Mouse (Mus musculus): ENCODE results near the gene Rbm38. TPM values are rescaled to one million over a fixed set of nuclear protein-coding genes. Genes with fewer than 3 reads are reported as not detected.

Gene Rbm38
- polyA plus RNA-seq, 1 experiment from 2014 or later, result 169 TPM

- no peaks in the 10 kb centered on the region for H3K27me3 ChIP-seq (ENCODE audit: control insufficient read depth, insufficient read depth, low read length)
- peak overlapping the region; percentile 16; the same call in 1 of the 2 replicates for H3K9ac ChIP-seq (ENCODE audit: low read depth, low read length)
- 41% methylated on average over 8 of the region's 8 CpGs for WGBS (ENCODE audit: insufficient replicate concordance)
- H3K4me3 ChIP-seq (ENCODE audit: low read depth, low read length), result no peak overlapping the region
- no peaks in the 10 kb centered on the region for H3K9me3 ChIP-seq (replicated peaks; ENCODE audit: control insufficient read depth, low read length)
- H3K4me2 ChIP-seq, result no peak overlapping the region
- no peak overlapping the region for H3K27ac ChIP-seq (ENCODE audit: low read depth, low read length)
- ATAC-seq (replicated peaks; ENCODE audit: insufficient number of reproducible peaks, low FRiP score, low TSS enrichment), result no peak
- peaks cover 39% of the 10 kb centered on the region for H3K4me1 ChIP-seq (ENCODE audit: control insufficient read depth, insufficient read depth, low read length)
- H3K36me3 ChIP-seq (ENCODE audit: control insufficient read depth, insufficient read depth, low read length), result no peaks in the 10 kb centered on the region
Measured at GRCm38 (mm10) chr2:173050604-173051382, 30.5 kb downstream of the Rbm38 start.

GRCm38 (mm10) chr2:173052881-173053280 lies 32.6 kb downstream of the Rbm38 start:
- H3K9me3 ChIP-seq (replicated peaks; ENCODE audit: control insufficient read depth, low read length), result no peaks in the 10 kb centered on the region
- H3K9ac ChIP-seq (ENCODE audit: low read depth, low read length), result no peak overlapping the region
- no peaks in the 10 kb centered on the region for H3K27me3 ChIP-seq (ENCODE audit: control insufficient read depth, insufficient read depth, low read length)
- no peak for ATAC-seq (replicated peaks; ENCODE audit: insufficient number of reproducible peaks, low FRiP score, low TSS enrichment)
- no peak overlapping the region for H3K4me2 ChIP-seq
- no peak overlapping the region for H3K4me3 ChIP-seq (ENCODE audit: low read depth, low read length)
- no peaks in the 10 kb centered on the region for H3K36me3 ChIP-seq (ENCODE audit: control insufficient read depth, insufficient read depth, low read length)
- 85% methylated on average over 8 of the region's 8 CpGs for WGBS (ENCODE audit: insufficient replicate concordance)
- peaks cover 36% of the 10 kb centered on the region for H3K4me1 ChIP-seq (ENCODE audit: control insufficient read depth, insufficient read depth, low read length)
- no peak overlapping the region for H3K27ac ChIP-seq (ENCODE audit: low read depth, low read length)

GRCm38 (mm10) chr2:173053846-173054245 lies 33.5 kb downstream of the Rbm38 start:
- H3K4me2 ChIP-seq, result no peak overlapping the region
- WGBS (ENCODE audit: insufficient replicate concordance), result 76% methylated on average over 6 of the region's 6 CpGs
- H3K4me1 ChIP-seq (ENCODE audit: control insufficient read depth, insufficient read depth, low read length), result peaks cover 38% of the 10 kb centered on the region
- H3K9me3 ChIP-seq (replicated peaks; ENCODE audit: control insufficient read depth, low read length), result no peaks in the 10 kb centered on the region
- no peak overlapping the region for H3K9ac ChIP-seq (ENCODE audit: low read depth, low read length)
- H3K27ac ChIP-seq (ENCODE audit: low read depth, low read length), result no peak overlapping the region
- ATAC-seq (replicated peaks; ENCODE audit: insufficient number of reproducible peaks, low FRiP score, low TSS enrichment), result no peak
- H3K4me3 ChIP-seq (ENCODE audit: low read depth, low read length), result no peak overlapping the region
- no peaks in the 10 kb centered on the region for H3K27me3 ChIP-seq (ENCODE audit: control insufficient read depth, insufficient read depth, low read length)
- no peaks in the 10 kb centered on the region for H3K36me3 ChIP-seq (ENCODE audit: control insufficient read depth, insufficient read depth, low read length)

GRCm38 (mm10) chr2:173056303-173056881 lies 36.1 kb downstream of the Rbm38 start:
- no peak overlapping the region for H3K4me2 ChIP-seq
- no peak overlapping the region for H3K9ac ChIP-seq (ENCODE audit: low read depth, low read length)
- H3K36me3 ChIP-seq (ENCODE audit: control insufficient read depth, insufficient read depth, low read length), result no peaks in the 10 kb centered on the region
- 72% methylated on average over 10 of the region's 10 CpGs for WGBS (ENCODE audit: insufficient replicate concordance)
- peaks cover 37% of the 10 kb centered on the region for H3K4me1 ChIP-seq (ENCODE audit: control insufficient read depth, insufficient read depth, low read length)
- H3K9me3 ChIP-seq (replicated peaks; ENCODE audit: control insufficient read depth, low read length), result no peaks in the 10 kb centered on the region
- no peaks in the 10 kb centered on the region for H3K27me3 ChIP-seq (ENCODE audit: control insufficient read depth, insufficient read depth, low read length)
- peak overlapping the region; percentile 17; the same call in 1 of the 2 replicates for H3K27ac ChIP-seq (ENCODE audit: low read depth, low read length)
- no peak for ATAC-seq (replicated peaks; ENCODE audit: insufficient number of reproducible peaks, low FRiP score, low TSS enrichment)
- H3K4me3 ChIP-seq (ENCODE audit: low read depth, low read length), result no peak overlapping the region

GRCm38 (mm10) chr2:173056882-173057315 lies 36.6 kb downstream of the Rbm38 start:
- H3K4me1 ChIP-seq (ENCODE audit: control insufficient read depth, insufficient read depth, low read length), result peaks cover 41% of the 10 kb centered on the region
- no peak overlapping the region for H3K4me3 ChIP-seq (ENCODE audit: low read depth, low read length)
- peak overlapping the region; percentile 86 for H3K27ac ChIP-seq (ENCODE audit: low read depth, low read length)
- H3K36me3 ChIP-seq (ENCODE audit: control insufficient read depth, insufficient read depth, low read length), result no peaks in the 10 kb centered on the region
- 55% methylated on average over 11 of the region's 11 CpGs for WGBS (ENCODE audit: insufficient replicate concordance)
- no peak overlapping the region for H3K4me2 ChIP-seq
- peak; percentile 12; the same call in 1 of the 2 replicates for ATAC-seq (replicated peaks; ENCODE audit: insufficient number of reproducible peaks, low FRiP score, low TSS enrichment)
- no peak overlapping the region for H3K9ac ChIP-seq (ENCODE audit: low read depth, low read length)
- H3K27me3 ChIP-seq (ENCODE audit: control insufficient read depth, insufficient read depth, low read length), result no peaks in the 10 kb centered on the region
- no peaks in the 10 kb centered on the region for H3K9me3 ChIP-seq (replicated peaks; ENCODE audit: control insufficient read depth, low read length)

- Histone ChIP-seq H3K9ac (ENCODE audit: low read depth, low read length) (0 out of 2 replicates have a peak overlapping the region, but pooled peaks have one; percentile 28), H3K4me1 (ENCODE audit: control insufficient read depth, insufficient read depth, low read length) (peaks cover 46% of the 10 kb centered on the region), H3K4me2 (peak overlapping the region; percentile 25), H3K4me3 (ENCODE audit: low read depth, low read length) (no peak overlapping the region), H3K36me3 (ENCODE audit: control insufficient read depth, insufficient read depth, low read length) (no peaks in the 10 kb centered on the region), H3K27ac (ENCODE audit: low read depth, low read length) (peak overlapping the region; percentile 86), H3K27me3 (ENCODE audit: control insufficient read depth, insufficient read depth, low read length) (no peaks in the 10 kb centered on the region), H3K9me3 (replicated peaks; ENCODE audit: control insufficient read depth, low read length) (no peaks in the 10 kb centered on the region)
- no peak; the same call in 1 of the 2 replicates for ATAC-seq (replicated peaks; ENCODE audit: insufficient number of reproducible peaks, low FRiP score, low TSS enrichment)
- 20% methylated on average over 10 of the region's 10 CpGs for WGBS (ENCODE audit: insufficient replicate concordance)
Measured at GRCm38 (mm10) chr2:173057623-173058022, 37.3 kb downstream of the Rbm38 start.

- Histone ChIP-seq H3K27me3 (ENCODE audit: control insufficient read depth, insufficient read depth, low read length) (no peaks in the 10 kb centered on the region), H3K4me3 (ENCODE audit: low read depth, low read length) (no peak overlapping the region), H3K4me1 (ENCODE audit: control insufficient read depth, insufficient read depth, low read length) (peaks cover 46% of the 10 kb centered on the region), H3K9me3 (replicated peaks; ENCODE audit: control insufficient read depth, low read length) (no peaks in the 10 kb centered on the region), H3K36me3 (ENCODE audit: control insufficient read depth, insufficient read depth, low read length) (no peaks in the 10 kb centered on the region), H3K4me2 (no peak overlapping the region; the same call in 1 of the 2 replicates), H3K27ac (ENCODE audit: low read depth, low read length) (peak overlapping the region; percentile 86), H3K9ac (ENCODE audit: low read depth, low read length) (no peak overlapping the region)
- WGBS (ENCODE audit: insufficient replicate concordance), result 40% methylated on average over 11 of the region's 11 CpGs
- ATAC-seq (replicated peaks; ENCODE audit: insufficient number of reproducible peaks, low FRiP score, low TSS enrichment), result no peak
Measured at GRCm38 (mm10) chr2:173058263-173058662, 38.0 kb downstream of the Rbm38 start.

- no peaks in the 10 kb centered on the region for H3K9me3 ChIP-seq (replicated peaks; ENCODE audit: control insufficient read depth, low read length)
- ATAC-seq (replicated peaks; ENCODE audit: insufficient number of reproducible peaks, low FRiP score, low TSS enrichment), result no peak
- H3K4me1 ChIP-seq (ENCODE audit: control insufficient read depth, insufficient read depth, low read length), result peaks cover 46% of the 10 kb centered on the region
- 41% methylated on average over 9 of the region's 9 CpGs for WGBS (ENCODE audit: insufficient replicate concordance)
- peak overlapping the region; percentile 1; the same call in 1 of the 2 replicates for H3K9ac ChIP-seq (ENCODE audit: low read depth, low read length)
- no peak overlapping the region for H3K4me3 ChIP-seq (ENCODE audit: low read depth, low read length)
- H3K27me3 ChIP-seq (ENCODE audit: control insufficient read depth, insufficient read depth, low read length), result no peaks in the 10 kb centered on the region
- no peaks in the 10 kb centered on the region for H3K36me3 ChIP-seq (ENCODE audit: control insufficient read depth, insufficient read depth, low read length)
- H3K4me2 ChIP-seq, result no peak overlapping the region
- peak overlapping the region; percentile 57 for H3K27ac ChIP-seq (ENCODE audit: low read depth, low read length)
Measured at GRCm38 (mm10) chr2:173060450-173060849, 40.2 kb downstream of the Rbm38 start.
